Mouse (Mus musculus) liver, embryonic 15.5 days (tissue): ENCODE measurements around the gene Ntf5. TPM values are rescaled to one million over a fixed set of nuclear protein-coding genes. Genes with fewer than 3 reads are reported as not detected.
A peak's percentile ranks its signal among the peaks of the same experiment; 100 is the strongest.

ENCODE experiments used
- ATAC-seq: fragments of 200-750 bp; cut with Nextera tagmentation; 2 replicates; pipeline ENCODE4 v1.8.0; 2017; ENCODE audit warnings: moderate number of reproducible peaks, mild to moderate bottlenecking, moderate library complexity; ENCODE audit not compliant: insufficient read depth
- H3K27ac ChIP-seq: fragments of 300-500 bp; sonication (generic); replicated peaks from 2 replicates; pipeline ENCODE4 v1.5.1; 2015; ENCODE audit warnings: mild to moderate bottlenecking, inconsistent platforms
- H3K27me3 ChIP-seq: fragments of 300-500 bp; sonication (generic); 2 replicates; pipeline ENCODE4 v1.6.1; 2015; ENCODE audit warnings: mild to moderate bottlenecking, inconsistent platforms
- H3K36me3 ChIP-seq: fragments of 300-500 bp; sonication (generic); replicated peaks from 2 replicates; pipeline ENCODE4 v1.6.1; 2015; ENCODE audit warnings: moderate library complexity, mild to moderate bottlenecking, inconsistent platforms
- H3K4me1 ChIP-seq: fragments of 300-500 bp; sonication (generic); replicated peaks from 2 replicates; pipeline ENCODE4 v1.6.1; 2015; ENCODE audit warnings: inconsistent platforms
- H3K4me2 ChIP-seq: fragments of 300-500 bp; sonication (generic); 2 replicates; pipeline ENCODE4 v1.6.1; 2015; ENCODE audit warnings: moderate library complexity, mild to moderate bottlenecking, inconsistent platforms
- H3K4me3 ChIP-seq: fragments of 300-500 bp; sonication (generic); replicated peaks from 2 replicates; pipeline ENCODE4 v1.5.1; 2015; ENCODE audit warnings: mild to moderate bottlenecking, inconsistent platforms
- H3K9ac ChIP-seq: fragments of 300-500 bp; sonication (generic); 2 replicates; pipeline ENCODE4 v1.6.1; 2015; ENCODE audit warnings: moderate library complexity, mild to moderate bottlenecking, inconsistent platforms
- H3K9me3 ChIP-seq: fragments of 300-500 bp; sonication (generic); replicated peaks from 2 replicates; pipeline ENCODE4 v1.6.1; 2016; ENCODE audit warnings: inconsistent platforms
- WGBS: fragments of 180-500 bp; shearing (Covaris S2); methylation state at CpG from one replicate; pipeline ENCODE4 v1.1.7; 2015; ENCODE audit warnings: mixed read lengths; ENCODE audit not compliant: insufficient replicate concordance; 5-methylcytosine and 5-hydroxymethylcytosine counted together
- polyA plus RNA-seq: library from polyadenylated mRNA; unstranded; fragments of >200 nt; fragmentation: Nextera tagmentation; extraction: Ambion mirVana; gene quantifications from 2 replicates; pipeline ENCODE4 v1.2.1, GENCODE M21; 2015

Ntf5 gene
- polyA plus RNA-seq, 1 experiment from 2014 or later, result 0.22 TPM

DNA sequence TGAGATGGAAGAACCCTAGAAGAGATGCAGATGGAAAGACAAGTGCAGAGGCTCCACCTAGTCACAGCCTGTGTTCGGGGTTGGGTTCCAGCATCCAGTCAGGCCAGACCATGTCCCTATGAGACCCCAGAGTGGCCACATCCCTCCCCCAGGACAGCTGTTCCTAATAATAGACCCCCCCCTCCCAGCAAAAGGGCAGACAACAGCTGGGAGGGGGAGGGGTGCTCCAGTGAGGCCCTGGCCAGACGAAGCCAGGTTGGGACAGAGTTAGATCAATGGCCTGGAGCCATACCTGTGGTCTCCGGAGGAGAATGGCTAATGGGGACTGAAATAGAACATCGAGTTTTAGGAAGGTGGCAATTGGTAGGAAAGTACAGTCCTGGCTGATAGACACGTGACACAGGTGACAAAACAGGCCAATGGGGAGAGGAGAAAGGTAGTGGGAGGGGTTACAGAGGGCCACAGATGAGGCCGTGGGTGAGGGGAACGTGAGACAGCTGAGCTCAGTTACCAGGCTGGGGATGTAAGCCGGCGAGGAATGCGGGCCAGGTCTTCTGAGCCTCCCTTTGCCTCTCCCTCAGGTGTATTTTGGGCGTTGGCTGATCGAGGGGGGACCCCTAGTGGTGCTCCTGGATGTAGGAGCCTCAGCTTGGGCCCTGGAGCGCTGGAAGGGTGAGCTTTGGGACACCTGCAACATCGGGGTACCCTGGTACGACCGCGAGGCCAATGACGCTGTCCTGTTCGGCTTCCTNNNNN lies 24.2 kb downstream of the Ntf5 start, which contains the start of gene Ruvbl2:
TSS of gene Ruvbl2 (minus strand) at position 576 of the 756 bp plus-strand sequence.
- Histone ChIP-seq H3K27me3 (no peaks in the 10 kb centered on the region; the same call in 1 of the 2 replicates), H3K9ac (no peak within 1 kb of the TSS), H3K27ac (no peak within 1 kb of the TSS), H3K4me3 (no peak within 1 kb of the TSS), H3K9me3 (no peaks in the 10 kb centered on the region), H3K4me1 (peaks cover 36% of the 10 kb centered on the region), H3K4me2 (no peak within 1 kb of the TSS), H3K36me3 (peaks cover 10% of the 10 kb centered on the region; the same call in 1 of the 2 replicates)
- 50% methylated on average over 19 of the region's 19 CpGs for WGBS
- no peak for ATAC-seq

DNA sequence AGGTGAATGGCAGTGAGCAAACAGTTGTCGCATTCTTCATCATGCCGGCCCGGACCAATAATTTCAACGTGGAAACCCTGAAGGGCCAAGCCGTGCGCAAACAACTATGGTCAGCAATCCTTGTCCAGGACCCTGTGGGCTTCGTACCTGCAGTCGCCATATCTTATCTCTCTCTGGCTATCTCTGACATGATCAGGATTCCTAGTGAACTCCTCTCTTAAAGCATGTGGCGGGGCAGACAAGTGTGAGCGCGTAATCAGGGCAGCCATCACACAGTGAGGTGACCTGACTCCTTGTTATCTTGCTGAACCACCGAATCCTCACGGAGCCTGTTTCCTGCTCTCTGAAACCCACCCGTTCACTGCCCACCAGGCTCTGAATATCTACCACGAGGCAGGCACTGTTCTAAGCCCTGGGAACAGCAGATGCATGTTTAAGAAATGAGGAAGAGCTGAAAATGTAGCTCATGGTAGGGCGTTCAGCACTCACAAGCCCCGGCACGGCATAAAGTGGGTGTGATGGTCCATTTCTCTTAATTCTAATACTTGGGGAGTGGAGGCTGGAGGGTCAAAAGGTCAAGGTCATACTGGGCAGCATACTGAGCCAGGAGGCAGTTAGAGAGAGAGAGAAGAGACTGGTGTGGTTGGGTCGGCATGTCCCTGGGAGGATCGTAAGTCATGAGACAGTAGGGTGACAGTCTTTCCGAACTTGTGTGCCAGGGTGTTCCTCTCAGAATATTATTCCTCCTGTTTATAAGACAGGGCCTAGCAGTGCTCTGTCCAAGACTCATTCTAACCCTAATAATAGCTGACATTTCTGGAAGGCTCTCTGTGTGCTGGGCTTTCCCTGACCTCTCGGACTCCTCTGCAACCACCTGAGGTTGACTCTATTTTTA lies 30.3 kb downstream of the Ntf5 start:
- Histone ChIP-seq H3K4me2 (no peak overlapping the region), H3K36me3 (peaks cover 17% of the 10 kb centered on the region), H3K4me3 (no peak overlapping the region), H3K9me3 (no peaks in the 10 kb centered on the region), H3K27me3 (no peaks in the 10 kb centered on the region), H3K9ac (no peak overlapping the region), H3K4me1 (peaks cover 10% of the 10 kb centered on the region), H3K27ac (no peak overlapping the region)
- ATAC-seq, result no peak
- 51% methylated on average over 22 of the region's 22 CpGs for WGBS

DNA sequence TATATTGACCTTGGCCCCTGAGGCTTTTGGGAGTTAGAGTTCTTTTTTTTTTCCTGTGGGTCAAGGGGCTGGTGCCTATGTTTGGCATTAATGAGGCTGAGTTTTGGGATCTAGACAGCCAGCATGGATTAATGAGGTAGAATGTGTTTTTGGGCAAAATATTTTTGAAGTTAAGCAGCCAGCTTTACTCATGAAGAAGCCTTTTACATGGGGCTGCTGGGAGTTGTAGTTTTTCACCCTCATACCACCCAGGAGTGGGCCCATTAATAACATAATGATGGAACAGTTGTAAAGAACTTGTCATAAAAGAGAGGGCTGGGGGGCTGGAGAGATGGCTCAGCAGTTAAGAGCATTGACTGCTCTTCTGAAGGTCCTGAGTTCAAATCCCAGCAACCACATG lies 33.1 kb downstream of the Ntf5 start:
- no peak for ATAC-seq
- Histone ChIP-seq H3K27me3 (no peaks in the 10 kb centered on the region), H3K36me3 (peaks cover 9% of the 10 kb centered on the region), H3K9ac (no peak overlapping the region), H3K4me2 (no peak overlapping the region), H3K4me1 (peaks cover 18% of the 10 kb centered on the region), H3K4me3 (no peak overlapping the region), H3K9me3 (no peaks in the 10 kb centered on the region), H3K27ac (no peak overlapping the region)

DNA sequence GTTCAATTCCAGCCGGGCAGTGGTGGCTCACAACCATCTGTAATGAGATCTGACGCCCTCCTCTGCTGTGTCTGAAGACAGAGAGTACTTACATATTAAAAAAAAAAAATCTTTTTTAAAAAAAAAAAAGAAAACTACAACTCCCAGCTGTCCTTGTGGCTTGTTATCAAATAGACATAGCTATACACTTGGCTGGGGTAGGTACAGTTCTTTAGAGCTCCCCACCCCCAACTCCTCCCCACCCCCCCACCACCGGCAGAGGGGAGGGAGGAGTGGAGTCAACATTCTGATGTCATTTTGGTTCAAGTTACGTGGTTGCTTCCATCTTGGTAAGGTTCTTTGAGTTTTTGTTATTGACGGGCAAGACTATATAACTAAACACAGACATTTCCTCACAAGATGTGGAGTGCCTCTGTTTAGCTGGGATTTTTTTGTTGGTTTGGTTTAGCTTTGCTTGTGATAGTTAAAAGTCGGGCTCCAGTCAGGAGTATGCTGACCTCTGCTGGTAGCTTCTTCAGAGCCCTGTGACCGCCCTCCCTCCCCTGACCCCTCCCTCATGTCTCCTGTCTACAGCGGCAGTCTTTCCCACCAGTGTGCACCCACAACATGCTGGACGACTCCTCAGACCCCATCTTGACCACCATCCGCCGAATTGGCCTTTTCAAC lies 34.0 kb downstream of the Ntf5 start:
- Histone ChIP-seq H3K4me2 (peak overlapping the region; percentile 46), H3K4me3 (peak overlapping the region; percentile 21; the same call in 1 of the 2 replicates), H3K27me3 (no peaks in the 10 kb centered on the region), H3K27ac (no peak overlapping the region), H3K9ac (no peak overlapping the region; the same call in 1 of the 2 replicates), H3K4me1 (peaks cover 26% of the 10 kb centered on the region), H3K36me3 (peaks cover 17% of the 10 kb centered on the region), H3K9me3 (no peaks in the 10 kb centered on the region)
- ATAC-seq, result 0 out of 2 replicates have a peak, but pooled peaks have one; percentile 25
- WGBS, result 23% methylated on average over 11 of the region's 11 CpGs

DNA sequence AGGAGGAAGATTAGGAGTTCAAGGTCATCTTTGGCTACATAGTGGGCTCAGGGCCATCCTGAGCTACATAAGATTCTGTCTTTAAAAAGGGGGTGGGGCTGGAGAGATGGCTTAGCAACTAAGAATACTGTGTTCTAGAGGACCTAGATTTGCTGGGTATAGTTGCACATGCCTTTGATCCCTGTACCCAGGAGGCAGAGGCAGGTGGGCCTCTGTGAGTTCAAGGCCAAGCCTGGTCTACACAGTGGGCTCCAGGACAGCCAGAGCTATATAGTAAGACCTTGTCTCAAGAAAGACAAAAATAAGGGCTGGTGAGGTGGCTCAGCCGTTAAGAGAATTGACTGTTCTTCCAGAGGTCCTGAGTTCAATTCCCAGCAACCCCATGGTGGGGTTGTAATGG lies 36.5 kb downstream of the Ntf5 start:
- H3K27ac ChIP-seq, result no peak overlapping the region
- no peak overlapping the region for H3K9ac ChIP-seq
- peaks cover 22% of the 10 kb centered on the region for H3K36me3 ChIP-seq
- H3K9me3 ChIP-seq, result no peaks in the 10 kb centered on the region
- no peaks in the 10 kb centered on the region for H3K27me3 ChIP-seq
- no peak overlapping the region for H3K4me2 ChIP-seq
- ATAC-seq, result no peak
- no peak overlapping the region for H3K4me3 ChIP-seq
- 79% methylated on average over 1 of the region's 1 CpGs for WGBS
- H3K4me1 ChIP-seq, result peaks cover 26% of the 10 kb centered on the region

DNA sequence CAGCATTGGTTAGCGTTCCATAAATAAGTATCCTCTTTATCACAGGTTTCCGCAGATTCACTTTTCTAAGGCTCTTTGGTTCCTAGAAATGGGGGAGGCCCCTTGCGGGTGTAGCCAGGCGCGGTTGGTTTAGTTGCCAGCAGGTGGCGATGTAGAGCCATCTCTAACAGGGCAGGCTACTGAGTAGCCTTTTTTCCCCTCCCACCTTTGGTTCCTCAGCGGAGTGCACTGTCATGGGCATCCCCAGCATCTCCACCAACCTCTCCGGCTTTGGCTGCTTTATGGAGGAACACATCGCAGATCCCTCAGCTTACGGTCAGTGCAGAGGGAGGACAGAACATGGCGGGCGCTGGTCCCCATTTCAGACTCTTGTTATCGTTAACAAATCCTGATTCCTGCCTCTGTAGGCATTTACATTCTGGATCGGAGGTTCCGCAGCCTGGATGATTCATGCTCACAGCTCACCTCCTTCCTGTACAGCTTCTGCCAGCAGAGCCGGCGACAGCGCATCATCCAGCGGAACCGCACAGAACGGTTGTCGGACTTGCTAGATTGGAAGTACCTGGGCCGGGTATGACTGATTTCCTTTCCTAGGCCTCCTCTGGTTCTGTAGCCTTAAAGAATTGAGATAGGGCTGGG lies 38.0 kb downstream of the Ntf5 start:
- ATAC-seq, result peak; percentile 68
- H3K4me3 ChIP-seq, result 0 out of 2 replicates have a peak overlapping the region, but pooled peaks have one; percentile 1

DNA sequence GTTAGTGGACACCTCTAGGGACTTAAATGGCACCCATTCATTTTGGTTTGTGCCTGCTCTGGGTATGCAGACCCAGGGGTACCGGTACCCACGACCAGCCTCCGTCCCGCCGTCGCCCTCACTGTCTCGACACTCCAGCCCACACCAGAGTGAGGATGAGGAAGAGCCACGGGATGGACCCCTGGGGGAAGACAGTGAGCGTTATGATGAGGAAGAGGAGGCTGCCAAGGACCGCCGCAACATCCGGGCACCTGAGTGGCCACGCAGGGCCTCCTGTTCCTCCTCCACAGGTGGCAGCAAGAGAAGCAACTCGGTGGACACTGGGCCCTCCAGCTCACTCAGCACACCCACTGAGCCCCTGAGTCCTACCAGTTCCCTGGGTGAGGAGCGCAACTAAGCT lies 41.5 kb downstream of the Ntf5 start:
- 87% methylated on average over 15 of the region's 15 CpGs for WGBS
- ATAC-seq, result no peak

More for the DNA sequence above, 38.0 kb downstream of the Ntf5 start:
- Histone ChIP-seq H3K27ac (0 out of 2 replicates have a peak overlapping the region, but pooled peaks have one; percentile 19), H3K36me3 (peaks cover 34% of the 10 kb centered on the region), H3K9ac (no peak overlapping the region), H3K4me2 (0 out of 2 replicates have a peak overlapping the region, but pooled peaks have one; percentile 20), H3K4me1 (peaks cover 33% of the 10 kb centered on the region), H3K9me3 (no peaks in the 10 kb centered on the region), H3K27me3 (no peaks in the 10 kb centered on the region)
- WGBS, result 50% methylated on average over 23 of the region's 23 CpGs

DNA sequence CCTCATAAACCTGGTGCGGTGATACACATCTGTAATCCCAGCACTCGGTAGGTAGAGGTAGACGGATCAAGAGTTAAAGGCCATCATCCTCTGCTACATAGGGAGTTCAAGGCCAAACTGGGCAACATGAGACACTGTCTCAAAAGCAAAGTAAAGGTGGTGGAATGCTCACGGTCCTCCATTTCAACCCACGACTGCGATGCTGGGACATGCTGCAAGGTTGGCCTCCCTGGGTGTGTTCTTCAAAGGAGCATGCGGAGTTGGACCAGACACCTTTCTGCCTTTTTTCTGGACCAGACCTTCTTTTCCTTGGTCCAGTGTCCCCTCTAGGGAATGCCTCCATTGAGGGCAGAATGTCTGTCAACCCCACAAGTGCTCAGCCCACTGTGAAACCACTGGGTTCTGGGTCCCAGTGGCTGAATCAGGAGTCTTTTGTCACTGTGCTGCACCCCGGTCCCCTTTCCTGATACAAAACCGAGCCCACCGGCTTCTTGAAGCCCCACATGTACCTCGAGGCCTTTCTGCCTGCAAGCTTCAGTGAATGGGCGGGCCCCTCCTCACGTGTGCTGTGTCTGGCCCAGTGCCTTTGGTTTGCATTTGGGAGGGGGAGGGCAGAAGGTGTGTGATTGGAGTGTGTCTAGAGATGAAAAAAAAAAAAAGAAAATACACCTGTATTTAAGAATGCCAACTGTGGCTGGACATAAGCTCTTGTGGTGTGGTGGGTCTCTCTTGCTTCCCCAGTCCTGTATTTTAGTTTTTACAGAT lies 42.6 kb downstream of the Ntf5 start:
- Histone ChIP-seq H3K9ac (no peak overlapping the region), H3K4me1 (peaks cover 55% of the 10 kb centered on the region)
- 73% methylated on average over 13 of the region's 13 CpGs for WGBS

More for the DNA sequence above, 41.5 kb downstream of the Ntf5 start:
- no peak overlapping the region for H3K9ac ChIP-seq
- H3K27me3 ChIP-seq, result no peaks in the 10 kb centered on the region
- H3K4me3 ChIP-seq, result no peak overlapping the region
- H3K4me2 ChIP-seq, result no peak overlapping the region
- no peaks in the 10 kb centered on the region for H3K9me3 ChIP-seq
- H3K4me1 ChIP-seq, result peaks cover 46% of the 10 kb centered on the region
- H3K27ac ChIP-seq, result no peak overlapping the region
- H3K36me3 ChIP-seq, result peaks cover 52% of the 10 kb centered on the region

DNA sequence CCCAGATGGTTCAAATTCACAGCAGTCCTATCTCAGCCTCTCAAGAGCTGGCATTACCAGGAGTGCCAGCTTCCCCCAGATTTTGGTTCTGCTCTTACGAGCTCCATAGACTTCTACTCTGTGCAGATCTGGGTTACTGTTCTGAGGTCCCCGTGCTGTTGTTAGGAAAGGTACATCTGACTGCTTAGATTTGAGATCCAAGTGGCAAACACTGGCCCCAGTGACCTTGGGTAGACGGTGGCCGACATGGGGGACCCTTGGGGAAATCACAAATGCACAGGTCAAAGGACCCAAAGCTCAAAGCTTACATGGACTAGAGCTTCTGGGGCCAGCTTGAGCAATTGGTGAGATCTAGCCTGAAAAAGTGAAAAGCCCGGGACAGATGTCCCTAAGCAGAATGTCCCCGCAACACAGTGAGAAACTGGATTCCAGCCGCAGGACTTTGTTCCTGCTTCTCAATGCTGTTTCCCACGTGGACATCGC lies 43.3 kb downstream of the Ntf5 start:
- Histone ChIP-seq H3K9me3 (no peaks in the 10 kb centered on the region), H3K27ac (peak overlapping the region; percentile 97), H3K27me3 (no peaks in the 10 kb centered on the region), H3K4me3 (peak overlapping the region; percentile 76; the same call in 1 of the 2 replicates), H3K4me1 (peaks cover 55% of the 10 kb centered on the region), H3K36me3 (peaks cover 54% of the 10 kb centered on the region), H3K9ac (0 out of 2 replicates have a peak overlapping the region, but pooled peaks have one; percentile 80), H3K4me2 (peak overlapping the region; percentile 87)
- ATAC-seq, result no peak
- WGBS, result 54% methylated on average over 9 of the region's 9 CpGs

More for the DNA sequence above, 42.6 kb downstream of the Ntf5 start:
- Histone ChIP-seq H3K4me3 (no peak overlapping the region), H3K4me2 (peak overlapping the region; percentile 87; the same call in 1 of the 2 replicates), H3K9me3 (no peaks in the 10 kb centered on the region), H3K36me3 (peaks cover 52% of the 10 kb centered on the region), H3K27me3 (no peaks in the 10 kb centered on the region), H3K27ac (peak overlapping the region; percentile 97)
- no peak for ATAC-seq
